Mouse (Mus musculus) lung, postnatal 0 days (tissue): ENCODE data around the gene Fgd2.
A peak's percentile ranks its signal among the peaks of the same experiment; 100 is the strongest.

ENCODE experiments used
- CTCF ChIP-seq: IDR thresholded peaks from 2 replicates; pipeline ENCODE4 v1.5.1; 2016; ENCODE audit warnings: antibody characterized with exemption, mild to moderate bottlenecking
- EP300 ChIP-seq: IDR thresholded peaks from 2 replicates; pipeline ENCODE4 v1.6.1; 2016; ENCODE audit warnings: antibody characterized with exemption, mild to moderate bottlenecking, control low read depth

DNA sequence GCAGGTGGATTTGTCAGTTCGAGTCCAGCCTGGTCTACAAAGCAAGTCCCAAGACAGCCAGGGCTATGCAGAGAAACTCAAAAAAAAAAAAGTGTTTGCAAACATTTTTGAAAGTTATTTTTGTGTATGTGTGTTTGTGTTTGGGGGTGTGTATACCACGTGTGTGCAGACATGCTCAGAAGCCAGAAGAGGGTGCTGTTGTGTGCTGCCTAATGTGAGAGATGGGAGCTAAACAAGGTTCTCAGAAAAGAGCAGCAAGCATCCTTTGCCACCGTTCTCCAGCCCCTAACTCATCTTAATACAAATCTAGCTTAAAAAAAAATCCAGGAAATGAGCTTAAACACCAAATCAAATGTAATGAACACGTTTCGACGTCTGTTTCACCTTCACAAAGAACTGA, 61.6 kb downstream of the Fgd2 start:
- peak; percentile 45 for TF ChIP-seq CTCF
- TF ChIP-seq EP300 = no peak
